In the genomic region with DNA sequence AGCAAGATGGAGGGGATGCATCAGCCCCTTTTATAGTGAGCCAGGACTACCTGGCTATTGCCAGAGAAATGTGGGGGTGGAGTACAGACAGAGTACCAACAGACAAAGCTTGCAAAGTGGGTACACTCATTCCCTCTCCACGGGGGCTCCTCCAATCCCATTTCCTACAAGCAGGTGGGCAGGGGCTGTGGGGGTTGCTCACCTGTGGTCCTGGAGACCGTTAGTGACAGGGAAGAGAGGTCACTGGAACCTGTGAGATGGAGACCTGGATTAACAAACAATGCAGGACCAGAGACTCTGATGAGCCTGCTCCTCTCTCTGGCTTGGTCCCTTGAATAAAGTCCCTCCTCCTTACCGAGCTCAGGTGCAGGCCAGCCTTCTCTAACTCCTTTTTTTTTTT, we compare ENCODE assay signal across 9 mouse cellular contexts. TPM values are rescaled to one million over a fixed set of nuclear protein-coding genes. Genes with fewer than 3 reads are reported as not detected.
DNase-seq lines count a peak whose midpoint lies in the region; ATAC-seq and TF ChIP-seq lines count a peak whose summit lies in the region.
"Had no signal": no experiment of that assay in that cellular context is flagged by ENCODE, and none has a peak within 500 bp of the region (broad histone marks: within the 10 kb centered on the region; RNA-seq: fewer than 3 reads in every experiment).

No protein-coding gene starts in this region.

- peaks cover 6% of the 10 kb centered on the region for H3K36me3 ChIP-seq in spleen, adult 2 months (ENCODE audit: control insufficient read depth, insufficient read depth, low read length)
- peaks cover 12% of the 10 kb centered on the region for H3K36me3 ChIP-seq in limb, embryonic 12.5 days
- peaks cover 7% of the 10 kb centered on the region; the same call in 1 of the 2 replicates for H3K36me3 ChIP-seq in stomach, embryonic 15.5 days

- peak overlapping the region; percentile 80 for H3K27ac ChIP-seq in spleen, adult 2 months (ENCODE audit: insufficient read depth, low read length)
- H3K27ac ChIP-seq in limb, embryonic 12.5 days, result no peak overlapping the region
- peak overlapping the region; percentile 92 for H3K27ac ChIP-seq in stomach, embryonic 15.5 days

- H3K9ac ChIP-seq in limb, embryonic 12.5 days (replicated peaks), result no peak overlapping the region
- H3K9ac ChIP-seq in stomach, embryonic 15.5 days, result no peak overlapping the region

- H3K4me2 ChIP-seq in limb, embryonic 12.5 days, result peak overlapping the region; percentile 84
- H3K4me2 ChIP-seq in stomach, embryonic 15.5 days, result peak overlapping the region; percentile 95

- 77% methylated on average over 3 of the region's 3 CpGs for WGBS in spleen, adult 2 months
- WGBS in limb, embryonic 12.5 days, result 61% methylated on average over 3 of the region's 3 CpGs
- whole genome bisulfite sequencing in stomach, embryonic 15.5 days, result 56% methylated on average over 3 of the region's 3 CpGs

- H3K27me3 ChIP-seq in spleen, adult 2 months (ENCODE audit: control insufficient read depth, insufficient read depth, low read length), result no peaks in the 10 kb centered on the region
- H3K27me3 ChIP-seq in limb, embryonic 12.5 days, result no peaks in the 10 kb centered on the region
- no peaks in the 10 kb centered on the region for H3K27me3 ChIP-seq in stomach, embryonic 15.5 days (replicated peaks)

- peaks cover 3% of the 10 kb centered on the region; the same call in 1 of the 2 replicates for H3K4me1 ChIP-seq in spleen, adult 2 months (ENCODE audit: control insufficient read depth, insufficient read depth, insufficient read length)
- 0 out of 2 replicates have a peak, but pooled peaks cover 2% of the 10 kb centered on the region for H3K4me1 ChIP-seq in limb, embryonic 12.5 days (replicated peaks)
- peaks cover 4% of the 10 kb centered on the region; the same call in 1 of the 2 replicates for H3K4me1 ChIP-seq in stomach, embryonic 15.5 days

- no peak for ATAC-seq in limb, embryonic 12.5 days (ENCODE audit: insufficient number of reproducible peaks, insufficient read depth, low FRiP score, low TSS enrichment, low read depth)
- no peak for ATAC-seq in stomach, embryonic 15.5 days (ENCODE audit: insufficient read depth, low FRiP score, low read depth)

- peak; percentile 51 to 65 for DNase-seq in adrenal gland, adult (ENCODE audit: inconsistent age in 2 of 2, low spot score in 1 of 2)
- DNase-seq in adrenal gland, postnatal 25 days, result no peak
- no peak for DNase-seq in spleen, adult 2 months (ENCODE audit: low read depth in 1 of 2, low spot score in 2 of 2)
- DNase-seq in spleen, postnatal 4 days (ENCODE audit: low spot score in 2 of 2), result no peak
- DNase-seq in B cell, adult 2 months, result no peak
- DNase-seq in lung, postnatal 14 days, result no peak

- H3K4me3 ChIP-seq in spleen, adult 2 months (ENCODE audit: extremely low read depth, insufficient read depth, insufficient read length), result peak overlapping the region; percentile 58; the same call in 1 of the 2 replicates
- peak overlapping the region; percentile 78 for H3K4me3 ChIP-seq in limb, embryonic 12.5 days (replicated peaks)
- H3K4me3 ChIP-seq in stomach, embryonic 15.5 days (replicated peaks), result peak overlapping the region; percentile 89

- H3K9me3 ChIP-seq in limb, embryonic 12.5 days, result no peaks in the 10 kb centered on the region
- no peaks in the 10 kb centered on the region for H3K9me3 ChIP-seq in stomach, embryonic 15.5 days

- TF ChIP-seq CTCF in spleen, adult 2 months (IDR thresholded peaks at IDR 0.05; ENCODE audit: extremely low read depth, insufficient read depth, insufficient read length, insufficient replicate concordance), result no peak

- TF ChIP-seq POLR2A in spleen, adult 2 months (IDR thresholded peaks at IDR 0.05; ENCODE audit: low read depth, low read length), result no peak

RNA-seq across cellular contexts. Expression of a gene that starts 1.5 kb away (rescaled TPM):
- total RNA-seq in adrenal gland, postnatal 25 days (2021), result 25.6 and 32.3 TPM in 2 replicates
- 76.9 and 114 TPM in 2 replicates for polyA plus RNA-seq in spleen, adult 2 months (2012; rRNA removed)
- polyA plus RNA-seq in limb, embryonic 12.5 days (2016; fragmentation: Nextera tagmentation; extraction: Ambion mirVana), result 5.8 and 7.3 TPM in 2 replicates
- polyA plus RNA-seq in stomach, embryonic 15.5 days (2015; fragmentation: Nextera tagmentation; extraction: Ambion mirVana), result 9.0 and 10.1 TPM in 2 replicates

RNA-seq across cellular contexts. Expression of a gene that starts 23.4 kb away (rescaled TPM):
- 57.4 and 67.6 TPM in 2 replicates for total RNA-seq in adrenal gland, postnatal 25 days (2021)
- 102 and 186 TPM in 2 replicates for polyA plus RNA-seq in spleen, adult 2 months (2012; rRNA removed)
- polyA plus RNA-seq in limb, embryonic 12.5 days (2016; fragmentation: Nextera tagmentation; extraction: Ambion mirVana), result 77.4 and 78.4 TPM in 2 replicates
- polyA plus RNA-seq in stomach, embryonic 15.5 days (2015; fragmentation: Nextera tagmentation; extraction: Ambion mirVana), result 44.8 and 48.3 TPM in 2 replicates

RNA-seq across cellular contexts. Expression of a gene that starts 37.1 kb away (rescaled TPM):
- 148 and 159 TPM in 2 replicates for total RNA-seq in adrenal gland, postnatal 25 days (2021)
- 76.3 and 78.9 TPM in 2 replicates for polyA plus RNA-seq in spleen, adult 2 months (2012; rRNA removed)
- polyA plus RNA-seq in limb, embryonic 12.5 days (2016; fragmentation: Nextera tagmentation; extraction: Ambion mirVana), result 92.6 and 94.2 TPM in 2 replicates
- 79.7 and 85.8 TPM in 2 replicates for polyA plus RNA-seq in stomach, embryonic 15.5 days (2015; fragmentation: Nextera tagmentation; extraction: Ambion mirVana)

RNA-seq across cellular contexts. Expression of a gene that starts 50.0 kb away (rescaled TPM):
- total RNA-seq in adrenal gland, postnatal 25 days (2021), result 3.1 TPM in 1 of 2 replicates, not detected in the other
- polyA plus RNA-seq in spleen, adult 2 months (2012; rRNA removed), result 1.2 and 5.5 TPM in 2 replicates
- 0.97 TPM in 1 of 2 replicates, not detected in the other for polyA plus RNA-seq in limb, embryonic 12.5 days (2016; fragmentation: Nextera tagmentation; extraction: Ambion mirVana)
- polyA plus RNA-seq in stomach, embryonic 15.5 days (2015; fragmentation: Nextera tagmentation; extraction: Ambion mirVana), result 47.3 and 98.1 TPM in 2 replicates
- total RNA-seq: left cerebral cortex, postnatal 14 days had no signal

RNA-seq across cellular contexts. Expression of a gene that starts 50.3 kb away (rescaled TPM):
- total RNA-seq in adrenal gland, postnatal 25 days (2021), result 75.6 and 93.0 TPM in 2 replicates
- 94.7 and 143 TPM in 2 replicates for polyA plus RNA-seq in spleen, adult 2 months (2012; rRNA removed)
- 167 and 170 TPM in 2 replicates for polyA plus RNA-seq in limb, embryonic 12.5 days (2016; fragmentation: Nextera tagmentation; extraction: Ambion mirVana)
- polyA plus RNA-seq in stomach, embryonic 15.5 days (2015; fragmentation: Nextera tagmentation; extraction: Ambion mirVana), result 143 and 157 TPM in 2 replicates

Comparison
In these comparisons a context has a peak if more than half of its experiments do, and no peak if none do; other contexts are left out.
1. DNase-seq: peak in adrenal gland, adult (2 of 2); none in adrenal gland, postnatal 25 days (single experiment), spleen, adult 2 months (0 of 2), spleen, postnatal 4 days (0 of 2), B cell, adult 2 months (0 of 2) and lung, postnatal 14 days (single experiment).
2. Peak in every context shown above with its lines, with median percentiles within 50 percentile points of each other: H3K4me3 ChIP-seq.